Comparison of ENCODE assay signal across 9 mouse cellular contexts in genomic region chr11:113802456-113802855, GRCm38 (mm10). TPM values are rescaled to one million over a fixed set of nuclear protein-coding genes. Genes with fewer than 3 reads are reported as not detected.
DNase-seq lines count a peak whose midpoint lies in the region; ATAC-seq lines count a peak whose summit lies in the region.
"Had no signal": no experiment of that assay in that cellular context is flagged by ENCODE, and none has a peak within 500 bp of the region (broad histone marks: within the 10 kb centered on the region; RNA-seq: fewer than 3 reads in every experiment).

No protein-coding gene starts in this region.

- H3K27ac ChIP-seq in liver, embryonic 11.5 days (ENCODE audit: low read depth, low read length) = no peak overlapping the region; the same call in 1 of the 2 replicates
- no peak overlapping the region; the same call in 1 of the 2 replicates for H3K27ac ChIP-seq in kidney, embryonic 14.5 days (ENCODE audit: low read depth, low read length)
- H3K27ac ChIP-seq: liver, embryonic 15.5 days had no signal

- H3K4me1 ChIP-seq in liver, embryonic 11.5 days (replicated peaks; ENCODE audit: control insufficient read depth, insufficient read depth, low read length) = peaks cover 52% of the 10 kb centered on the region
- peaks cover 30% of the 10 kb centered on the region for H3K4me1 ChIP-seq in kidney, embryonic 14.5 days (ENCODE audit: control insufficient read depth, insufficient read depth, low read length)

- WGBS in liver, embryonic 11.5 days = 30% methylated on average over 12 of the region's 12 CpGs
- WGBS in kidney, embryonic 14.5 days = 43% methylated on average over 12 of the region's 12 CpGs

- H3K4me2 ChIP-seq in liver, embryonic 11.5 days = no peak overlapping the region
- no peak overlapping the region for H3K4me2 ChIP-seq in kidney, embryonic 14.5 days (replicated peaks; ENCODE audit: low read depth, low read length)
- H3K4me2 ChIP-seq: liver, embryonic 15.5 days had no signal

- H3K9ac ChIP-seq in liver, embryonic 11.5 days (ENCODE audit: low read depth, low read length) = no peak overlapping the region
- no peak overlapping the region for H3K9ac ChIP-seq in kidney, embryonic 14.5 days (ENCODE audit: low read depth, low read length)
- H3K9ac ChIP-seq: liver, embryonic 15.5 days had no signal

- H3K4me3 ChIP-seq in liver, embryonic 11.5 days (ENCODE audit: low read depth, low read length) = no peak overlapping the region
- H3K4me3 ChIP-seq in kidney, embryonic 14.5 days (ENCODE audit: low read length) = no peak overlapping the region
- H3K4me3 ChIP-seq: liver, embryonic 15.5 days had no signal

- peaks cover 35% of the 10 kb centered on the region for H3K27me3 ChIP-seq in liver, embryonic 11.5 days (replicated peaks; ENCODE audit: control insufficient read depth, insufficient read depth, low read length)
- no peaks in the 10 kb centered on the region for H3K27me3 ChIP-seq in kidney, embryonic 14.5 days (ENCODE audit: control insufficient read depth, insufficient read depth, low read length)

- ATAC-seq in liver, embryonic 11.5 days (replicated peaks; ENCODE audit: low FRiP score) = no peak
- ATAC-seq in kidney, embryonic 14.5 days (ENCODE audit: low FRiP score, low TSS enrichment) = peak; percentile 33; the same call in 1 of the 2 replicates
- ATAC-seq in neutrophil, adult 5-6 weeks (ENCODE audit: extremely low read depth, insufficient number of reproducible peaks, low FRiP score, poor library complexity, severe bottlenecking) = peak; percentile 5; the same call in 1 of the 2 replicates
- ATAC-seq in erythroblast, adult 5-6 weeks (replicated peaks; ENCODE audit: low FRiP score, poor library complexity, severe bottlenecking) = no peak

- DNase-seq in liver = peak; percentile 54
- no peak for DNase-seq in liver, embryonic 11.5 days (ENCODE audit: low spot score)
- peak; percentile 99 for DNase-seq in heart, adult 11 months
- DNase-seq in spleen, adult 18-20 months = no peak
- no peak for DNase-seq in frontal cortex, postnatal 10 days (ENCODE audit: low spot score in 2 of 2)

- no peaks in the 10 kb centered on the region for H3K9me3 ChIP-seq in liver, embryonic 11.5 days (ENCODE audit: control insufficient read depth, low read length)
- H3K9me3 ChIP-seq in kidney, embryonic 14.5 days (ENCODE audit: control insufficient read depth, low read length) = no peaks in the 10 kb centered on the region
- H3K9me3 ChIP-seq: liver, embryonic 15.5 days had no signal

- no peaks in the 10 kb centered on the region for H3K36me3 ChIP-seq in liver, embryonic 11.5 days (ENCODE audit: control insufficient read depth, insufficient read depth, low read length)
- H3K36me3 ChIP-seq in kidney, embryonic 14.5 days (ENCODE audit: control insufficient read depth, insufficient read depth, low read length) = no peaks in the 10 kb centered on the region
- H3K36me3 ChIP-seq: liver, embryonic 15.5 days had no signal

RNA-seq across cellular contexts. Expression of gene Cdc42ep4, which starts 50.8 kb away (rescaled TPM):
- 26.0 and 29.5 TPM in 2 replicates for polyA plus RNA-seq in liver, embryonic 11.5 days (2014; fragmentation: Nextera tagmentation; extraction: Ambion mirVana)
- 36.0 and 45.4 TPM in 2 replicates for polyA plus RNA-seq in kidney, embryonic 14.5 days (2014; fragmentation: Nextera tagmentation; extraction: Ambion mirVana)
- total RNA-seq in neutrophil, adult 5-6 weeks (2017) = 14.5 and 17.9 TPM in 2 replicates
- 4.4 and 5.0 TPM in 2 replicates for total RNA-seq in erythroblast, adult 5-6 weeks (2015; ENCODE audit: low replicate concordance)
- 6.7 and 9.9 TPM in 2 replicates for total RNA-seq in erythroblast, adult 5-6 weeks (2017; ENCODE audit: low replicate concordance)

Comparison
In these comparisons a context has a peak if more than half of its experiments do, and no peak if none do; other contexts are left out.
1. DNase-seq: peak in liver (single experiment) and heart, adult 11 months (single experiment); none in liver, embryonic 11.5 days (single experiment), spleen, adult 18-20 months (0 of 2) and frontal cortex, postnatal 10 days (0 of 2).
2. ATAC-seq: peak in kidney, embryonic 14.5 days (single experiment) and neutrophil, adult 5-6 weeks (single experiment); none in liver, embryonic 11.5 days (single experiment) and erythroblast, adult 5-6 weeks (single experiment).